Mouse (Mus musculus) granulocyte monocyte progenitor cell, adult 5-6 weeks (primary cell): Measurements from ENCODE around the gene Plcl2. TPM values are rescaled to one million over a fixed set of nuclear protein-coding genes. Genes with fewer than 3 reads are reported as not detected.
"Not testable (repeated sequence)": the region's sequence is repeated elsewhere in the genome, so short reads cannot be mapped to it uniquely, and the experiment has no call there.

Source experiments
- ATAC-seq: replicated peaks from 2 replicates; pipeline ENCODE4 v1.8.0; 2016; ENCODE audit warnings: mild to moderate bottlenecking, moderate TSS enrichment, inconsistent platforms; ENCODE audit not compliant: poor library complexity, severe bottlenecking
- total RNA-seq, 2 experiments: library from RNA; stranded (forward) in 1 of 2; stranded (reverse) in 1 of 2; fragments of 200-712, 200-1000 nt in 1 of 2; fragments of >200 nt in 1 of 2; fragmentation: Nextera tagmentation in 1 of 2; gene quantifications; 2 replicates each; pipeline ENCODE4 v1.2.3; 2014 to 2017

Gene Plcl2
- total RNA-seq, 2 experiments from 2014 or later: 22.9 to 40.1 TPM

DNA sequence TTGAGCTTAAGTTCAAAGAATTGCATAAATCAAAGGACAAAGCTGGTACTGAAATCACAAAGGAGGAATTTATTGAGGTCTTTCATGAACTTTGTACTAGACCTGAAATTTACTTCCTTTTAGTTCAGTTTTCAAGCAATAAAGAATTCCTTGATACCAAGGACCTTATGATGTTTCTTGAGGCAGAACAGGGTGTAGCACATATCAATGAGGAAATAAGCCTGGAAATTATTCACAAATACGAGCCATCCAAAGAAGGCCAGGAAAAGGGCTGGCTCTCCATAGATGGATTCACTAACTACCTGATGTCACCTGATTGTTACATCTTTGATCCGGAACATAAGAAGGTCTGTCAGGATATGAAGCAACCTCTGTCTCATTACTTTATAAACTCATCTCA, 97.7 kb downstream of the Plcl2 start:
- no peak for ATAC-seq

GRCm38 (mm10) chr17:50609908-50610307, 100.7 kb downstream of the Plcl2 start:
- ATAC-seq: no peak

GRCm38 (mm10) chr17:50620794-50621537, 111.8 kb downstream of the Plcl2 start:
- peak; percentile 56 for ATAC-seq

GRCm38 (mm10) chr17:50621996-50622395, 112.8 kb downstream of the Plcl2 start:
- ATAC-seq: no peak

DNA sequence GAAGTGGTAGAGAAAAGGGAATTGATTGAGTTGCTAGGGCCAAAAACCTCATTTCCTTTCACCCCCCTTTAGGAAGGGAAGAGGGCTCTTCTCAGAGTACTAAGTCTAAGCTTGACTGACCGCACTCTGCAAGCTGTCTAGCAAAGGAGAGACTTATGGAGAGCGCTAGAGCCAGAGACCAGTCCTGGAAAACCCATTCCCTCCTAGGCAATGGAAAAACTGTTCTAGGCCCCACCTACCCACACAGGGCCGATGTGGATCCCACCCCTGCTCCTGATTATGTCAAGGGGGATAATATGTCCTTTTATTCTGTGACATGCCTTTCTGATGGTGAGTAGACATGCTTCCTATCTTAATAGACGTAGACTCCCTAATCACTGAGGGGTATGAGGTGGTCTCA, 116.4 kb downstream of the Plcl2 start:
- ATAC-seq: no peak

GRCm38 (mm10) chr17:50627658-50628057, 118.5 kb downstream of the Plcl2 start:
- ATAC-seq: peak; percentile 48

DNA sequence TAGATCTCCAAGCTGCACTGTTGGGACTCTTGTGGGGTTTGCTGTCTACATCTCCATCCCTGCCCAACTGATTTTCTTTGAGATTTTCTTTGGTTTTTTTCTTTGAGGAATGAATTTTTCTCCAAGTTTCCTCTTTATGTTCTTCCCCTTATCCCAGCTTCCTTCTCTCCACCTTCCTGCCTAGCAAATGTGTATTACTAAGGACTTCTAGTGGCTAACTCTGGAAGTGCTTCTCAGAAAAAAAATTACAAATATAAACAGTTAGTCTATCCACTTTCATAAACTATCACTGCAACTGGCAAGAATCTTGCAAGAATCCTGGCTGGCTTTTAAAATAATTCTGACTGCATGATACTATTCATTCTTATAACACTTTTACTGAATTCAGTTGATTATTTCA, 119.5 kb downstream of the Plcl2 start:
- ATAC-seq: no peak

DNA sequence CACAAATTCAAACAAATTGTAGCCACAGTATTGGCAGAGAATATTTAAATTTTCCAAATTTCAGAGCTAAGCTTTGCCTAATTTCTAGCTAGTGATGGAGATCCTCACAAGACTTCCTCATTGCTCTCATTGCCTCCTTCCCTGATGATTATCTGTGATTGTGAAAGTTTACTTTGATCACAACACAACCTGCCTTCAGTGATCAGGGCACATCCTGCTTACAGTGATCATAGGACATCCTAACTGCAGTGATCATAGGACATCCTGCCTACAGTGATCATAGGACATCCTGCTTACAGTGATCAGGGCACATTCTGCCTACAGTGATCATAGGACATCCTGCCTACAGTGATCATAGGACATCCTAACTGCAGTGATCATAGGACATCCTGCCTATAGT, 121.8 kb downstream of the Plcl2 start:
- ATAC-seq: 0 out of 2 replicates have a peak, but pooled peaks have one; percentile 30

- no peak for ATAC-seq
These were observed 125.0 kb downstream of the Plcl2 start for GRCm38 (mm10) chr17:50634008-50634871.

DNA sequence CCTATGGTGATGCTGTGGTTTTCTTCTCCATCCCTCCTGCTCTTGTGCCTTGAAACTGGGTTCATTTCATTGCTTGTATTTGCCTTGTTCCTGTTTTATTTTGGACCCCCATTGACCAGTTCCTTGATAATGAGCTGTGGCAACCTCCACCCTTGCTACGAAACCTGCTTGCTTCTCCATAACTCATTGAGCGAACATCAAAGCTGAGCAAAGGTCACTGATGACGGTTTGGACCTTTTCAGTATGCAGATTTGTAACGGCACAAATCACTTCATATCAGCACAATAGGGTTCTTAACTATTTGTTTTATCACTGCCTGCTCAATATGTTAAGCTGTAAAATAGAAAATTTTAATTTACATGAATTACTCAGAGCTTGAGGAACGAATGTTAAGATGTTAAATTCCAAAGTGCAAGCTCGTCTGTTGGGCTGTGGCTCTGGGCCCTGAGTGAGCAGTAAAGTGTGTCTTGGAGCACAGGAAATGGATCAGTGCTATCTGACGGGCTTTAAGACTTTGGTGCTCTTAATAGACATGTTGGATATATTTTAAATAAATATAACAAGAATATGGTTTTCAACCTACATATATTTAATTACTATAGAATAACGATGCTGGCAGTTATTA, 126.9 kb downstream of the Plcl2 start:
- no peak for ATAC-seq

DNA sequence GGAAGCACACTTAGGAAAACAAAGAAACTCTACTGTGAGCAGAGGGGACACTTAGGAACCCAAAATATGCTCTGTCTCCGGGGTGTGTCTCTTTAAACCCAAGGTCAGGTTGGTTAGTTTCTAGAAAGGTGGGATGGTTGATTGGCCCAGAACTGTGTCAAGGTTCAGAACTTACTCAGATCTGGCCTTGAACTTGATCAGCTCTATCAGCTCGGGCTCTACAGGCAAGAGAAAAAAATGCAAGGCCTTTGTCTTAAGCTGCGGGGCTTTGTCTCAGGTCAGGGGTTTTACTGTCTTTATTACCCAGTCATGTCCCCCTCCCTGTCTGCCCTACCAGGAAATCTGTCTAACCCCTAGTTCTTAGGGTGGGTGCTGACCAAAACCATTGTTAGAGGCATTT, 129.6 kb downstream of the Plcl2 start:
- ATAC-seq: no peak

DNA sequence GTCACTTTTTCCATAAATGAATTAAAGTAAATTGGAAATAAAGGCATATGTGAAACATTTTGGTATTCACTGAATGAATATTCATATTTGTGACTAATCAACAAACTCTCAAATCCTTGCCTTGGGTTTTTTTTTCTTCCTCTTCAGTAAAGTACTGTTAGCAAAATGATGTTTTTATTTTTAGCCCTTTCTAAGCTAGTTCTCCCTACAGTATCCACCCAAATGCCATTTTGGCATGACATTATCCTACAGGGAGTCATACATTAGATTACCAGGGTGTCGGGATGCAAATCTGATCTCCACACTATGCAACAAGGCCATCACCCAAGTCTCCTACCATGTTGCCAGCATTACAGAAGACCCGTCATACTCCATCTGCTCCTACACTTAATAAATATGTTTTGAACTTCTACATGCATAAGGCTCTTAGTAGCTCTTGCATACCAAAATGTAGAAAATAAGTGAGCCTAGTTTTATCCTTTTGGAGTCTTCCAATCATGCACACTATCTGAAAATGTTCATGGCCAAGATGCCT, 131.9 kb downstream of the Plcl2 start:
- no peak for ATAC-seq

GRCm38 (mm10) chr17:50641879-50642278, 132.7 kb downstream of the Plcl2 start:
- no peak for ATAC-seq

DNA sequence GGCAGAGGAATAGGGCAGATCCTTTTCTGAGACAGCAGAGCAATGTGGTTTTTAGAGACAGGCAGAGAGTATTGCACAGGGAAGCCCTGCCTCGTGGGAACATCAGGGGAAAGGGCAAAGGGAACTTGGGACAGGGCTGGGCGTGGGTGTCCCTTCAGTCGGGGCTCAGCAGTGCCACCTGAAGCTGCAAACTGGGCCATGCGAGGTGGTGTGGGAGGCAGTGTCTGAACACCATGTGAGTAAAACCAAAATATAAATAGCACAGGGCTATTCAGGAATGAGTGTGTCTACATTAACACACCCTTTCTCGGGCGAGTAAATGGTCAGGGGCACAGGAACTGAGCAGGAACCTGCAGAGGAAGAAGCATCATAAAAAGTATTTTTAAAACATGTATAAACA, 134.2 kb downstream of the Plcl2 start:
- ATAC-seq: no peak

GRCm38 (mm10) chr17:50643989-50644388, 134.8 kb downstream of the Plcl2 start:
- no peak for ATAC-seq

GRCm38 (mm10) chr17:50648141-50648540, 138.9 kb downstream of the Plcl2 start:
- ATAC-seq: not testable (repeated sequence)

- no peak for ATAC-seq
These were observed 139.7 kb downstream of the Plcl2 start for GRCm38 (mm10) chr17:50648757-50649419.

- ATAC-seq: no peak
These were observed 141.5 kb downstream of the Plcl2 start for GRCm38 (mm10) chr17:50650535-50651223.

GRCm38 (mm10) chr17:50654741-50655415, 145.7 kb downstream of the Plcl2 start:
- ATAC-seq: no peak
